Mouse (Mus musculus): ENCODE data around the gene Hspb1. TPM values are rescaled to one million over a fixed set of nuclear protein-coding genes. Genes with fewer than 3 reads are reported as not detected.

The Hspb1 gene
- polyA plus RNA-seq, 1 experiment, result 426 TPM

GRCm38 (mm10) chr5:135933900-135934441 lies 46.3 kb downstream of the Hspb1 start:
- Histone ChIP-seq H3K9me3 (replicated peaks; ENCODE audit: control insufficient read depth, insufficient read depth, low read length, poor library complexity, severe bottlenecking) (no peaks in the 10 kb centered on the region), H3K9ac (ENCODE audit: low read depth, poor library complexity, severe bottlenecking) (peak overlapping the region; percentile 95), H3K27ac (ENCODE audit: insufficient read depth, low read length) (peak overlapping the region; percentile 80), H3K4me3 (ENCODE audit: low read depth, low read length) (peak overlapping the region; percentile 99), H3K27me3 (ENCODE audit: control insufficient read depth, insufficient read depth, low read length, poor library complexity, severe bottlenecking) (no peaks in the 10 kb centered on the region), H3K36me3 (ENCODE audit: control insufficient read depth, insufficient read depth, low read length, poor library complexity, severe bottlenecking) (peaks cover 41% of the 10 kb centered on the region), H3K4me1 (ENCODE audit: control insufficient read depth, insufficient read depth, low read length) (no peaks in the 10 kb centered on the region)
- TF ChIP-seq POLR2A (IDR thresholded peaks at IDR 0.05; ENCODE audit: insufficient read depth, low read length), result no peak
- 0 out of 2 replicates have a peak, but pooled peaks have one; percentile 8 for TF ChIP-seq EP300 (IDR thresholded peaks at IDR 0.05; ENCODE audit: insufficient read depth, low read depth, low read length)

- Histone ChIP-seq H3K9me3 (replicated peaks; ENCODE audit: control insufficient read depth, insufficient read depth, low read length, poor library complexity, severe bottlenecking) (no peaks in the 10 kb centered on the region), H3K27me3 (ENCODE audit: control insufficient read depth, insufficient read depth, low read length, poor library complexity, severe bottlenecking) (no peaks in the 10 kb centered on the region), H3K9ac (ENCODE audit: low read depth, poor library complexity, severe bottlenecking) (peak within 1 kb of the TSS; percentile 95), H3K4me1 (ENCODE audit: control insufficient read depth, insufficient read depth, low read length) (no peaks in the 10 kb centered on the region), H3K4me3 (ENCODE audit: low read depth, low read length) (peak within 1 kb of the TSS; percentile 99), H3K36me3 (ENCODE audit: control insufficient read depth, insufficient read depth, low read length, poor library complexity, severe bottlenecking) (peaks cover 35% of the 10 kb centered on the region), H3K27ac (ENCODE audit: insufficient read depth, low read length) (peak within 1 kb of the TSS; percentile 100)
- TF ChIP-seq POLR2A (IDR thresholded peaks at IDR 0.05; ENCODE audit: insufficient read depth, low read length) (peak; percentile 98), CTCF (IDR thresholded peaks at IDR 0.05; ENCODE audit: low read depth, low read length) (peak; percentile 36), EP300 (IDR thresholded peaks at IDR 0.05; ENCODE audit: insufficient read depth, low read depth, low read length) (peak; percentile 98)
Observed at GRCm38 (mm10) chr5:135934481-135935175, 46.9 kb downstream of the Hspb1 start, which contains the start of gene Ywhag. Ywhag (minus strand) TSS chr5:135934616.

GRCm38 (mm10) chr5:135935176-135935523 lies 47.4 kb downstream of the Hspb1 start:
- no peak for TF ChIP-seq POLR2A (IDR thresholded peaks at IDR 0.05; ENCODE audit: insufficient read depth, low read length)
- TF ChIP-seq CTCF (IDR thresholded peaks at IDR 0.05; ENCODE audit: low read depth, low read length), result no peak
- no peak for TF ChIP-seq EP300 (IDR thresholded peaks at IDR 0.05; ENCODE audit: insufficient read depth, low read depth, low read length)
- peaks cover 29% of the 10 kb centered on the region for H3K36me3 ChIP-seq (ENCODE audit: control insufficient read depth, insufficient read depth, low read length, poor library complexity, severe bottlenecking)
- peak overlapping the region; percentile 65 for H3K4me3 ChIP-seq (ENCODE audit: low read depth, low read length)
- peak overlapping the region; percentile 100 for H3K27ac ChIP-seq (ENCODE audit: insufficient read depth, low read length)
- H3K9ac ChIP-seq (ENCODE audit: low read depth, poor library complexity, severe bottlenecking), result peak overlapping the region; percentile 66
- no peaks in the 10 kb centered on the region for H3K9me3 ChIP-seq (replicated peaks; ENCODE audit: control insufficient read depth, insufficient read depth, low read length, poor library complexity, severe bottlenecking)
- H3K27me3 ChIP-seq (ENCODE audit: control insufficient read depth, insufficient read depth, low read length, poor library complexity, severe bottlenecking), result no peaks in the 10 kb centered on the region
- H3K4me1 ChIP-seq (ENCODE audit: control insufficient read depth, insufficient read depth, low read length), result no peaks in the 10 kb centered on the region

GRCm38 (mm10) chr5:135935641-135936190 lies 48.0 kb downstream of the Hspb1 start:
- H3K9me3 ChIP-seq (replicated peaks; ENCODE audit: control insufficient read depth, insufficient read depth, low read length, poor library complexity, severe bottlenecking), result no peaks in the 10 kb centered on the region
- TF ChIP-seq EP300 (IDR thresholded peaks at IDR 0.05; ENCODE audit: insufficient read depth, low read depth, low read length) (peak; percentile 99), CTCF (IDR thresholded peaks at IDR 0.05; ENCODE audit: low read depth, low read length) (no peak), POLR2A (IDR thresholded peaks at IDR 0.05; ENCODE audit: insufficient read depth, low read length) (no peak)
- H3K4me3 ChIP-seq (ENCODE audit: low read depth, low read length), result no peak overlapping the region
- peaks cover 24% of the 10 kb centered on the region for H3K36me3 ChIP-seq (ENCODE audit: control insufficient read depth, insufficient read depth, low read length, poor library complexity, severe bottlenecking)
- H3K27ac ChIP-seq (ENCODE audit: insufficient read depth, low read length), result peak overlapping the region; percentile 100
- peak overlapping the region; percentile 66 for H3K9ac ChIP-seq (ENCODE audit: low read depth, poor library complexity, severe bottlenecking)
- H3K27me3 ChIP-seq (ENCODE audit: control insufficient read depth, insufficient read depth, low read length, poor library complexity, severe bottlenecking), result no peaks in the 10 kb centered on the region
- no peaks in the 10 kb centered on the region for H3K4me1 ChIP-seq (ENCODE audit: control insufficient read depth, insufficient read depth, low read length)

Other genes with a start within 250 kb of the Hspb1 start
- 32.3 and 41.4 TPM in 2 replicates for gene Por, start 217.9 kb upstream of the Hspb1 start, polyA plus RNA-seq (2011; ENCODE audit: insufficient read depth, insufficient read length, low read depth, missing spikeins)
- gene Tmem120a, start 143.5 kb upstream of the Hspb1 start, polyA plus RNA-seq (2011; ENCODE audit: insufficient read depth, insufficient read length, low read depth, missing spikeins), result 63.7 and 69.8 TPM in 2 replicates
- gene Styxl1, start 109.5 kb upstream of the Hspb1 start, polyA plus RNA-seq (2011; ENCODE audit: insufficient read depth, insufficient read length, low read depth, missing spikeins), result 0.42 and 0.94 TPM in 2 replicates
- 377 and 424 TPM in 2 replicates for gene Mdh2, start 109.4 kb upstream of the Hspb1 start, polyA plus RNA-seq (2011; ENCODE audit: insufficient read depth, insufficient read length, low read depth, missing spikeins)
- 0.41 and 0.55 TPM in 2 replicates for gene Srrm3, start 81.0 kb upstream of the Hspb1 start, polyA plus RNA-seq (2011; ENCODE audit: insufficient read depth, insufficient read length, low read depth, missing spikeins)
- 372 TPM in 2 replicates for gene Ywhag, start 46.7 kb downstream of the Hspb1 start, polyA plus RNA-seq (2011; ENCODE audit: insufficient read depth, insufficient read length, low read depth, missing spikeins)
- 6.3 and 9.5 TPM in 2 replicates for gene Ssc4d, start 86.6 kb downstream of the Hspb1 start, polyA plus RNA-seq (2011; ENCODE audit: insufficient read depth, insufficient read length, low read depth, missing spikeins)
- 2.0 and 2.4 TPM in 2 replicates for gene Zp3, start 92.2 kb downstream of the Hspb1 start, polyA plus RNA-seq (2011; ENCODE audit: insufficient read depth, insufficient read length, low read depth, missing spikeins)
- 23.7 and 25.0 TPM in 2 replicates for gene Dtx2, start 106.9 kb downstream of the Hspb1 start, polyA plus RNA-seq (2011; ENCODE audit: insufficient read depth, insufficient read length, low read depth, missing spikeins)
- gene Upk3b, start 150.6 kb downstream of the Hspb1 start, polyA plus RNA-seq (2011; ENCODE audit: insufficient read depth, insufficient read length, low read depth, missing spikeins), result 0.34 and 0.38 TPM in 2 replicates
- 2.7 and 3.7 TPM in 2 replicates for gene Upk3bl, start 166.6 kb downstream of the Hspb1 start, polyA plus RNA-seq (2011; ENCODE audit: insufficient read depth, insufficient read length, low read depth, missing spikeins)
- gene Rasa4, start 196.0 kb downstream of the Hspb1 start, polyA plus RNA-seq (2011; ENCODE audit: insufficient read depth, insufficient read length, low read depth, missing spikeins), result 5.9 and 6.6 TPM in 2 replicates
- 90.7 and 92.6 TPM in 2 replicates for gene Polr2j, start 228.7 kb downstream of the Hspb1 start, polyA plus RNA-seq (2011; ENCODE audit: insufficient read depth, insufficient read length, low read depth, missing spikeins)
- gene Lrwd1, start 248.2 kb downstream of the Hspb1 start, polyA plus RNA-seq (2011; ENCODE audit: insufficient read depth, insufficient read length, low read depth, missing spikeins), result 49.1 and 54.6 TPM in 2 replicates
- 8.7 and 10.6 TPM in 2 replicates for gene Alkbh4, start 248.2 kb downstream of the Hspb1 start, polyA plus RNA-seq (2011; ENCODE audit: insufficient read depth, insufficient read length, low read depth, missing spikeins)

All from ES-Bruce4 (cell line).